ENCODE assay signal across 32 mouse cellular contexts in the genomic region with DNA sequence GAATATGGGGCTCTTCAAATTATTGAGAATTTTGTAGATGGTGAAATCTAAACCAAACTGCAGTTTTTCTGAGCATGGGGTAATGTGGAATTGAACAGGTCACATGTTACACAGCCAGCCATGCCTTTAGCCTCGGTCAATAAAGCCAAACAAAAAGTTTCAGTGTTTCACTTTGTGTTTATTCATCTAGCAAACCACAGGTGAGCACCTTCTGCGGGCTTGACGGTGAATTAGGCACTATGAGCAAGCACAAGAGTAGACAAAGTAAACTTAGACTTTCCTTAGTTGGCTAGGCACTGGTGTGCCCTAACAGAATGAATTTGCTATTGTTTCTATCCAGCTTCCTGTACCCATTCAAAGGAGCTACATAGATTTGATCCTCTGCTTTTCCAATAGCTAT. TPM values are rescaled to one million over a fixed set of nuclear protein-coding genes. Genes with fewer than 3 reads are reported as not detected.
"Had no signal": no experiment of that assay in that cellular context is flagged by ENCODE, and none has a peak within 500 bp of the region (broad histone marks: within the 10 kb centered on the region; RNA-seq: fewer than 3 reads in every experiment).

No protein-coding gene starts in this region.

- ATAC-seq: hindbrain, postnatal 0 days; intestine, embryonic 16.5 days had no signal

- DNase-seq: gastrocnemius, postnatal 14 days; gastrocnemius, postnatal 36 days; heart, adult 18-20 months; heart, postnatal 14 days; heart, postnatal 36 days; kidney, adult 11 months; kidney, adult 2 months; kidney, adult 9 months; kidney, postnatal 14 days; kidney, postnatal 36 days; layer of hippocampus, adult 9-11 months; layer of hippocampus, postnatal 36 days; left cerebral cortex, postnatal 4 days had no signal

- H3K4me3 ChIP-seq: heart, embryonic 10.5 days; heart, embryonic 13.5 days; heart, embryonic 15.5 days; hindbrain, embryonic 13.5 days; hindbrain, embryonic 15.5 days; kidney, embryonic 15.5 days; limb, embryonic 13.5 days; limb, embryonic 15.5 days had no signal

- H3K9ac ChIP-seq: heart, embryonic 13.5 days; heart, embryonic 15.5 days; hindbrain, embryonic 13.5 days; hindbrain, embryonic 15.5 days; kidney, embryonic 15.5 days; limb, embryonic 13.5 days; limb, embryonic 15.5 days had no signal

- H3K27me3 ChIP-seq: heart, embryonic 13.5 days; hindbrain, embryonic 13.5 days; hindbrain, embryonic 15.5 days; kidney, embryonic 15.5 days; limb, embryonic 15.5 days had no signal

- H3K36me3 ChIP-seq: heart, embryonic 10.5 days; heart, embryonic 13.5 days; heart, embryonic 15.5 days; hindbrain, embryonic 13.5 days; hindbrain, embryonic 15.5 days; kidney, embryonic 15.5 days; limb, embryonic 13.5 days; limb, embryonic 15.5 days had no signal

- H3K4me1 ChIP-seq: hindbrain, embryonic 15.5 days had no signal

- H3K9me3 ChIP-seq: heart, embryonic 10.5 days; heart, embryonic 13.5 days; heart, embryonic 15.5 days; hindbrain, embryonic 13.5 days; hindbrain, embryonic 15.5 days; kidney, embryonic 15.5 days; limb, embryonic 13.5 days; limb, embryonic 15.5 days had no signal

- H3K4me2 ChIP-seq: heart, embryonic 13.5 days; heart, embryonic 15.5 days; hindbrain, embryonic 13.5 days; hindbrain, embryonic 15.5 days; kidney, embryonic 15.5 days; limb, embryonic 13.5 days; limb, embryonic 15.5 days had no signal

- H3K27ac ChIP-seq: heart, embryonic 10.5 days; heart, embryonic 13.5 days; heart, embryonic 15.5 days; hindbrain, embryonic 13.5 days; hindbrain, embryonic 15.5 days; hindbrain, postnatal 0 days; kidney, embryonic 15.5 days; kidney, postnatal 0 days; limb, embryonic 13.5 days; limb, embryonic 15.5 days had no signal

RNA-seq across cellular contexts. Expression of a gene that starts 39.9 kb away (rescaled TPM):
- total RNA-seq: hindbrain, postnatal 0 days; layer of hippocampus, adult 18-20 months; layer of hippocampus, adult 8-10 months; layer of hippocampus, postnatal 14 days; left cerebral cortex, adult 18-20 months; left cerebral cortex, adult 8-10 months; left cerebral cortex, postnatal 10 days; left cerebral cortex, postnatal 25 days had no signal
- polyA plus RNA-seq: frontal cortex, adult 2 months; hindbrain, embryonic 13.5 days; hindbrain, embryonic 15.5 days; limb, embryonic 13.5 days had no signal
